Mouse (Mus musculus) heart, adult 2 months (tissue): Measurements from ENCODE around the gene Gm10282.

ENCODE experiments used
- CTCF ChIP-seq: fragments of 200-600 bp; IDR thresholded peaks from 2 replicates; pipeline ENCODE4 v1.8.1; 2022; ENCODE audit warnings: antibody characterized with exemption, mild to moderate bottlenecking, moderate library complexity
- EP300 ChIP-seq: fragments of 200-500 bp; IDR thresholded peaks from 2 replicates; pipeline ENCODE4 v1.6.1; 2011; ENCODE audit warnings: low read depth, low read length, control low read depth; ENCODE audit not compliant: insufficient read depth
- POLR2A ChIP-seq: fragments of 200-500 bp; IDR thresholded peaks from 2 replicates; pipeline ENCODE4 v1.6.1; 2011; ENCODE audit warnings: mild to moderate bottlenecking, low read depth, low read length, control low read depth; ENCODE audit not compliant: insufficient read depth

- TF ChIP-seq POLR2A (no peak), EP300 (no peak), CTCF (no peak)
Measured at GRCm38 (mm10) chr8:72279151-72279550, 25.9 kb downstream of the Gm10282 start.
